Mouse (Mus musculus) c-Kit-negative CD71-positive TER-119-positive erythroid progenitor cells, embryonic 14.5 days (primary cell): ENCODE results near the gene Apbb2.

Source experiments
- DNase-seq: peaks from one replicate; pipeline ENCODE4 v3.0.0-alpha.2; 2013; ENCODE audit warnings: low read depth, low spot score

Apbb2 gene

DNA sequence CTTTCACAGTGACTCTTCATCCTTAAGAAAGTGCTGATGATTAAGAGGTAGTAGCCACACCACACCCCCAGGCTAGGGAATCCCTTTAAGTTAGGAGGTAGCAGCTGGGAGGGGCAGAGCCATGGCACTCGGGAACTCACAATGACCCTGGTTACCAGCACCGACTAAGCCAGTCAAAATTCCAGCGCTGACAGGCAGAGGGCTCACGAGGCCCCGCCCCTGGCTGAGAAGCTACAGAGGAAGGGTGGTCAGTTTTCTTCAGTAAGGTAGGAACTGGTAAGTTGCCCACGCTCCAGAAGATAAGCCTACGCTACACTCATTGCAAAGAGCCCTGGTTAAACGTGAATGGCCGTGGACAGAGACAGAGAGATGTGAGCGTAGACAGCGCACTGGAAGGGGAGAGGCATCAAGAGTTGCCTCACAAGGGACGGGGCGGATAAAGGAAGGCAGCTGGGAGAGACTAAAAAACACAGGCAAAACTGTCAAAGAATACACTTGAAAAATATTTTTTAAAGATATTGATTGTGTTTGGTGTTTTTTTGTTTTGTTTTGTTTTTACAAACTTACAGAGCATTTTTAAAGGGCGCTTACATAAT lies 100.1 kb downstream of the Apbb2 start:
- no peak for DNase-seq

DNA sequence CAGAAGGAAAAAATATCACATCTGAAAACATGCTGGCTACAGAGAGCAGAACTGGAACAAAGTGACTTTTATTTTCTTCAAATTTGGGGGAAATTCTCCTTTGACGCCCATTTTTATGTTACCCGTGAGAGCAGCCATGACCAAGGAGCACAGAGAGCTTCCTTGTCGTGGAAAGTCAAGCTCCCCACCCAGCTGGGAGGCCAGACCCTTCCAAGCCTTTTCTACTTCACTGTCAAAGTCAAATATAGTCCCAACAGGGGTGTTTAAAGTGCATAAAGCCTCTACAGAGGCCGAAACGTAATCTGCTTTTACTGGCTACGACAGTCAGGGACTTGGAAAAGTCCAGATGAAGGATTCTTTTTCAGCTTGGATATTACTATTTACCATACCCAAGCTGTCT lies 101.1 kb downstream of the Apbb2 start:
- no peak for DNase-seq

DNA sequence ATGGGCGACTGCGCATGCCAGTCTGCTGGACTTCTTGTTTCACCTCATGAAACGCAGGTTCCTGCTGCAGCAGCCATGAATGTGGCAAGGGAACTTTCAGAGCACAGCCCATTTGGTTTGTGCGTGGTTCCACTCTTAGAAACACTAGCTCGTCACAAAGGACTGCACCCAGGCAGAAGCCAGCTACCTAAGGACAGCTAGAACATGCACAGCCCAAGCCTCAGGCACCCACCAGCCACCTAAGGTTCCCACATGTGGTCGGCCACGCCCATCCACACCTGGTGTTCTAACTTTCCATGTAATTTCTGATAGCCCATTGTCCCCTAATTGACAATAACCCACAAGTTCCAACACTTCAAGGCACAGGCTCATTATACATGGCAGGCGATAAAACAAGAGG lies 102.3 kb downstream of the Apbb2 start:
- DNase-seq, result no peak

DNA sequence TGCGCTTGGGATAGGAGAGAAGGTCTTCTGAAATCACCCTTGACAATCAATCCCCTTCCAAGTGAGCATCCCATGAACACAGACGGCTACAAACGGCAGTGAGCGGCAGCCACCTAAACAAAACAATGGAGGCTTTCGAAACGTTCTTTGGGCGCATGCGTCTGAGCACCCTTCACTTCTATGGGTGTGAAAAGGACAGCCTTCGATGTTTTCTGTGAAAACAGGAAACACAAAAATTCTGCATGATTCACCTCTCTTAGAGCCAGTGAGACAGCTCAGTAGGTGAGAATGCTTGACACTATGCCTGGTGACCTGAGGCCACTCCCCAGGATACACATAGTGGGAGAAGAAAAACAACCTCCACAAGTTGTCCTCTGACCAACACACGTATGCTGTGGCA lies 103.3 kb downstream of the Apbb2 start:
- no peak for DNase-seq

DNA sequence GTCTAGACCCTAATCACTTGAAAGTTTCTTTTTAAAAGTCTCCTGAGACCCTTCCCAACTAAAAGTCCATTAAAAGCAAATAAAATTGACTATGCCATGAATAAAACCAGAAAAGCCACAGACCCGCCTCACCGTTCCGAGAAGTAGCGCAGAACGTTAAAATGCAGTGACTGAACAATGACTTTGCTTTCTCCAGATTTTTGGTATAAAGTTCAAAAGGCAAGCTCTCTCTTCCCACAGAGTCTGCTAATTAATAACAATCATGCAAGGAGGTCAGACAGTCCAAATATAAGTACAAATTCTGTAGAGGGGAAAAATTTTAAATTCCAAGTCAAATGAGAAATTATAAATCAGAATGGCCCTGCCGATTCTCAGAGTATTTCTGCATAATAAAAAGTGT lies 103.9 kb downstream of the Apbb2 start:
- DNase-seq, result no peak

DNA sequence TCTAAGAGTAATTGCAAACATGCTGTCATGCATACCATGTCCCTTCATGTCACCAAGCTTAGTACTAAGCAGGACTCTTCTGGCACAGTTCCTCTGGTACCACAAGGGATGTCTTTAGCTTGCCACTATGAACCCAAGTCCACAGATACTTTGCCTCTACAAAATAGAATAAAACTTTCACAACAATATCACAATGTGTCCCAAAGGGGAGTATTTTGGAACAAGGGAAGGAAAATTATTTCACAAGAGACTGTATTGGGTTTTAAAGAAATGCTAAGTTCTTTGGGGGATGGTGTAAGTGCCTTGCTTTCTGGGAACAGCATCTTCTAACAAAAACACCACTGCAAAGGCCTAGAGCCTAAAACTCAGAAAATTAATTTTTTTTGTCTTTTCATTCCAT lies 105.2 kb downstream of the Apbb2 start:
- DNase-seq, result no peak

DNA sequence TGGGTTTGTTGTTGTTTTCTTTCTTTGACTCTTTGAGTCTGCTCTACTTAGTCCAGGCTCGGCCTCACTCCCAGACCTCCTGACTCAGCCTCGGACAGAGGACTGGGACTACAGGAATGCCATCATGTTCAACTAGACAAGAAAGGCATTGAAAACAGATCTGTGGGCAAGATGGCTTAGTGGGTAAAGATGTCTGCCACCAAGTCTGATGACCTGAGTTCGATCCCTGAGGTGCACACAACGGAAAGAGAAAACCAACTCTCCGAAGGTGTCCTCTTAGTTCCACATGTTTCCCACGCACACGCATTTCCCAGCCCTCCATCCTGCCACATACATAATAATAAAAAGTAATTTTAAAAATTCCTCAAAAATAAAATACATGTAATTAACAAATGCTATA lies 106.1 kb downstream of the Apbb2 start:
- no peak for DNase-seq

DNA sequence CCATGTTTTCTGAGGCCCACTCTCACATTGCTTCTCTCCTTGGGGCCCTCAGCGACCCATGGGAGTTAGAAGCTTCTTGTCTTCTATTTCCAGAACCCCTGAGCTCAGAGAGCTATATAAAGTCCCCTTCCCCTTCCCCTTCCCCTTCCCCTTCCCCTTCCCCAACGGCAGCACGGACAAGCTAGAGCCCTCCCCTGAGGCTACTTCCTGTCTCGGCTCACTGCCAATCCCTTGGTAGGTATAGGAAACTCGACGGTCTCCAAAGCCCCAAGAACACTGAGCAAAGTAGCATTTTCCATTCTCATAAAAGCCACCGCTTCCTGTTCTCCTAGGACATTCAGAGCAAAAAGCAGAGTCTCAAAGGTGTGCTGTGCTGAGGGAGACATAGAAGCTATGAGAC lies 107.9 kb downstream of the Apbb2 start:
- no peak for DNase-seq

DNA sequence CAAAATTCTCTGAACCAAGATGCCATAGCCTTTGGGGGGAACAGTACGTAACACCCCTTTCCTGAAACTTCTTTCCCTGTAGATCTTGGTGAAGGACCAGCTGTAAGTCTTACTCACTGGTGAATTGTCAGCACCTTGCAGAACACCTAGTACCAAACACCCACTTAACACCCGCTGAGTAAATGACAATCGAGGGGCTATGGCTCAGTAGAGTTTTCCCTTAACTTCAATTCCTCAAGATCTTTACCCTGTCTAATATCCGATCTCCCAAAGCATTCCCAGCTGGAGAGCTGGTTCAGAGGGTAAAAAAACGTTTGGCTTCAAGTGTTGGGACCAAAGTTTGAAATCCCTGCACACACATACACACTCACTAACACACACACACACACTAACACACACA lies 109.4 kb downstream of the Apbb2 start:
- no peak for DNase-seq

DNA sequence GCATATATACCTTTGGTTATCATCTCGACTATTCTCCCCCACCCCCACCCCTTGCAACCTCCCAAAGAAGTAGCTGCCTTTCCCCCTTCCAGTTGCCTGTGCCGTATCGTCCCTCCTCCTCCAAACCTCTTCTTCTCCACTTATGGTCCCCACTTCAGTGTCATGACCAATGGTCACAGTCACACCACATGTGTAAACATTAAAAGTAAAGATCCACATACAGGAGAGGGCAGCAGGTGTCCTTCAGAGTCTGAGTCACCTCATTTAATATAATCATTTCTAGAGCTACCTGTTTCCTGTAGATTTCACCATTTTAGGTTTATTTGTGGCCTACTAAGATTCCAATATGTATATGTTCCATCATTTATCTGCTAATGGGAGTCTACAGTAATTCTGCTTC lies 113.0 kb downstream of the Apbb2 start:
- no peak for DNase-seq

DNA sequence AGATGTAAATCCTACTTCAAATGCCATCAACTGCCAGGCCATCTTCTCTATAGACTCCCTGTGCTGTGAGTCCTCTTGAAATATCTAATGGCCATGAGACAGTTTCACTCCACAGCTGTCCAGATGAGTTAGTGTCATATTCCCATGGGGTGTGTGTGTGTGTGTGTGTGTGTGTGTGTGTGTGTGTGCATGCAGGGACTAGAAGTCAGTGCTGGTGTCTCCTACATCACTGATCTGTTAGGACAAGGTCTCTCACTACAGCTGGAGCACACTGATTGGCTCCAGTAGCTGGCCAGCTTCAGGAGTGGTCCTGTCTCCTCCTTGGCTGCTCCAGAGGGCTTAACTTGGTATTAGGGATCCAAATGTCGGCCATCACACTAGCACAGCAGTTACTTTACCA lies 113.5 kb downstream of the Apbb2 start:
- no peak for DNase-seq

DNA sequence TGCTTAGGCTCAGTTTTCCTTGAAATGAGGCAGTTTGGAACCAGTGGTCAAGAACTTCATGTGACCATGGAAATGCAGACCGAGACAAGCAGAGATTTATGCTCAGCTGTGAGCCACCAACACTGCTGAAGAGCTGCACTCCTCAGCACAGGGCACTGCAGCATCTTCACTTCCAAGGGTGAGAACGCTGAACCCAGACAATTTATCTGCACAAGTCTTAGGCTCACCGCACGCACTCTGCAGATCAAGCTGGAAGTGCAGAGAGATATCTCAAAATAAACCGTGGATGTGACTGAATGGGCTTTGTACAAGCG lies 114.2 kb downstream of the Apbb2 start:
- DNase-seq, result no peak

DNA sequence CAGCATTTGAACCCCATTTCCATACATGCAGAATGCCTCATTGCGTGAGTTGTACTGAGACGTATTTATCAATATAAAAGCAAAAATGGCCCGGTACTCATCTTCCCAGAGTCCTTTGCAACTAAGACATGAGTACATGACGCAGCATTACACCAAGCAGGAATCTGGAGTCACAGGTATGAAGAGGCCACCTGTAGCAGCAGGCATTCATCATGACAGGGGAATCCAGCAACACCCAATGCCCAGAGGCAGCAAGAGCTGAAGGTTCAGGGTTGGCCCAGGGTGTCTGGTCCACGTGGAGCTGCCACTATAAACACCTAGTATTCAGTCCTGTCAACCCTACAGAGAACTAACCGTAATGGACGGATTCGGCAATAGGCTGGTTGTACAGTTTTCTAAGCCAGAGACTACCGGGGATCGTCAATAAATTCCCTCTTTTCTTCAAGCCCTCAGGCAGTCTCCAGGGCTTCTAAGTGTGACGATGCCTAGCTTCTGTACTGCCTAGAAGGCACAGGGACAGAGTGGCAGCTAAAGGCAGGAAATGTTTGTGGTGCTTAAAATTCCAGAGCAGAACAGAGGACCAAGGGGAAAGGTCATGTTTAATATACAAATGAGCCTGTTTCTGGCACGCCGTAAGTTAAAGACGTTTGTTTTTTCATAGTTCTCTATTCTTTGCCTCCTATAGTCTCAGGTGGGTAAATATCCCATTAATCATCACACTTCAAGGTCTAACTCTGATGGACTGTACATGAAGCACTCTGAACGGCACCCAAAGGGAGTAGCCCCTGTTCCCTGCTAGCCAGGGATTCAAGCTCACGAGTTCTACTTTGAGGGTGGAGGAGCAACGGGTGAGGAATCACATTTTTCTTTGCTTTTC lies 114.8 kb downstream of the Apbb2 start:
- DNase-seq, result no peak

DNA sequence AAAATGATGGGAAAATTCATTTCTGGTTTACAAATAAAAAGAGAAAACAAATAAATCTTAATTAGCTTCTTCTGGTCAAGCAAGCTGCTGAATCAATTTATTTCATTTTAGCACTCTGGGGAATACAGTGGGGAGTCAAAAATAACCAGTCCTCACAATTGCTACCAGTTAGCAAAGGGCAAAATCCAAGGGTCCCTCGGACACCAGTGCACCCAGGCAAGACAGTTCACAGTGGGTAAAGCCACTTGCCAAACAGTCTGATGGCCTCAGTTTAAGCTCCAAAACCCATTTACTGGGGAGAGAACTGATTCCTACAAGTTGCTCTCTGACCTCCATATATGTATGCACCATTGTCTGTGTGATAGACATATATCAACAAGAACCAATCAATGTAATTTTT lies 115.6 kb downstream of the Apbb2 start:
- DNase-seq, result no peak

DNA sequence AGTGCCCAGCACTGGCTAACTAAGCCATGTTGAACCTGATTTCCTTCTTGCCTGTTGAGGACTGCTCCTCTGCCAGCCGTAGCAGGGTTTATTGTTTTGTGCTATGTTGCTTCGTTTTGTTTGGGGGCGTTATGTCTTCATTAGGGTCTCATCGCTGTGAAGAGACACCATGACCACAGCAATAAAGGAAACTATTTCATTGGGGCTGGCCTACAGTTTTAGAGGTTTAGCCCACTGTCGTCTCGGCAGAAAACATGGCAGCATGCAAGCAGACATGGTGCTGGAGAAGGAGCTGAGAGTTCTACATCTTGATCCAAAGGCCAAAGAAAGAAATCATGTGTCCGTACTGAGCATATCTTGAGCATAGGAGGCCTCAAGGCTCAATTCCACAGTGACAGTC lies 119.0 kb downstream of the Apbb2 start:
- no peak for DNase-seq

DNA sequence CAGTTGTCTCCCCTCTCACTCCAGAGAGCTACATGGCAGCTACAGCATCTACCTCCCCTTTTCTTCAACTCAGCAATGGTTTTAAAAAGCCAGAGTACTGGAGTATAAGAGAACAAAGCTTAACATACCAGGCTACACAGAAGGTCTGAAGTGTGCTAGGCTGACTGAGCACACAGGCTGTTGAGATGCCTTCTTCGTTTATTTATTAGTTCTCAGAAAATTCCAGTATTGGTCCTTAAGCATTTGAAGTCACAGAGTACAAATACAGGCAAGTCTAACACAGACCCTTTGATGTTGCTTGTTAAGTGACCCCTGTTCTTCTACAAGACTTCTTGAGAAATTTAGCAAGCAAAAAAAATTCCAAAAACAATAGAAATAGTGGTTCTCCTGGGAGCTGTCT lies 120.4 kb downstream of the Apbb2 start:
- no peak for DNase-seq

DNA sequence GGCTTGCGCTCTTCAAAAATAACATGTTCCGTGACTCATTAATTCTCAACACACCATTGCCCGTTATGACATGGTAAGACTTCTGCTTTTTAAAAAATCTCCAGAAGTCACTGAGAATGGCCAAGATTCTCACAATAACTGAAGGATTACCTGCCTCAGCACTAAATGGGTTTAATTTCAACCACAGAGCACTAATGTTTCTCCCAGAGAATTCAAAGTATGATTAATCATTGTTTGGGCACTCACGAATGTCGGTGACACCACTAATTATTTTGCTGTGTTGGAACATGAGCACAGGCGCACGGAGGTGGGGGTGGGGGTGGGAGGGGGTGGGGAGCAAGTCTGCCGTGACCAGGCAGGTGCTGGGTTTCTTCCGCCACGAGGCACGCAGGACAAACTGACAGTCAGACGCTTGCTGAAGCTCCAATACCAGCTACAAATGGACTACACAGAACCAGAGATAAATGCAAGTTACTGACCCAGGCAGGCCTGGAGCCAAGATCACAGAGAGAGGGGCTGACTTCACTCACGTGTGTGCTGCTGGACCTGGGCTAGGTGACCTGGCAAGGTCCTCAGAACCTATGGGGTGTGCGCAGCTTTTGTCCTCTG lies 121.0 kb downstream of the Apbb2 start:
- DNase-seq, result no peak

DNA sequence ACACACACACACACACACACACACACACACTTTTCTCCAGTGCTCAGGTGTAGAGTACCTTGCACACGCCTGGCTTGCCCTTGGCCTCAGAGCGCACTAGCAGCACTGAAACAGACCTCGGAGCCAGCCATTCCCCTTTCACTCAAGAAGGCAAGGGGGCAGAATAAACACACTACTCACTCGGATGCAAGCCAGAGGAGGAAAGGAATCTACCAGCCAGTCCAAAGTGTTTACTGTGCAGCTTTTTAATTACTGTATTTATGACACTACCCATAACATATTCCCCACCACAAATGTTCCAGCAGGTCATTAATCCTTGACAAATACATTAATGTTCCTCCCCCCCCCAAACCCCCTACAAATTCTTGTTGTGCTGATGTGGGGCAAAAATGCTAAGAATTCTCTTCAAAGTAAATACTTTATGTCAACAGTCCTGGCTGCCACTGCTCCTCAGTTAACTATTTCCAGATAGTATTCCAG lies 121.7 kb downstream of the Apbb2 start:
- no peak for DNase-seq

DNA sequence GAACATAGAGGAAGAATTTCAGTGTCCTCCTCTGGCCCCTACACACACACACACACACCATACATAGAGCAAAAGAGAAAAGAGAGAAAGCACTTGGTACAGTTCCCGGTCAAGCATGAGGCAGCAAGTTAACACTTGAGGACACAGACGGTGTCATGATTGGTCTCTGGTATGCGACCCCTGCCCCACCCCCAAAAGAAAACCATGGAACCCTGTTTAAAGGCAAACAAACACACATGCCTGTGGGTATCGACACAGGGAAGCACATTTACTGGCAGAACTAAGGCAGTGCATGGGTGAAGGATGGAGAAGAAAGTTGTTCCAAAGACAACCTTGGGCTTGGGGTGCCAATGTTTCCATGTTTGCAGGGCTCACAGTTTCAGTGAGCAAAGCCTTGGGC lies 123.9 kb downstream of the Apbb2 start:
- DNase-seq, result no peak

DNA sequence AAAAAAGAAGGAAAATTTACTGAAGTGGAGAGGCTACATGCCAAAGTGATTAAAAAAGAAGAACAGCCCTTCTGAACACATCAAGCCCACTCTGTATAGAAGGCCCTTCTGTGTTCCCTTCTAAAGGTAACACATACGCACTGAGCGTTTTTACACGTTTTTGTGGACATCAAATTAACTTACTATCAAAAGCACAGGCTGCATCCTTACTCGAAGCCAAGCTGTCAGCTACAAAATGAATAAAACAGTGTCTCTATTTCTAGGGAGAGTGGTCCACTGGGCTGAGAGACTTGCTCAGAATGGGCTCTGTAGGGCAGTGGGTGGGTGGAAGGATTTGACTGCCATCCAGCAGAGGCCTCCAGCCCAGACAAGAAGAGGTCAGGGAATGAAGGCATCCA lies 126.0 kb downstream of the Apbb2 start:
- no peak for DNase-seq

DNA sequence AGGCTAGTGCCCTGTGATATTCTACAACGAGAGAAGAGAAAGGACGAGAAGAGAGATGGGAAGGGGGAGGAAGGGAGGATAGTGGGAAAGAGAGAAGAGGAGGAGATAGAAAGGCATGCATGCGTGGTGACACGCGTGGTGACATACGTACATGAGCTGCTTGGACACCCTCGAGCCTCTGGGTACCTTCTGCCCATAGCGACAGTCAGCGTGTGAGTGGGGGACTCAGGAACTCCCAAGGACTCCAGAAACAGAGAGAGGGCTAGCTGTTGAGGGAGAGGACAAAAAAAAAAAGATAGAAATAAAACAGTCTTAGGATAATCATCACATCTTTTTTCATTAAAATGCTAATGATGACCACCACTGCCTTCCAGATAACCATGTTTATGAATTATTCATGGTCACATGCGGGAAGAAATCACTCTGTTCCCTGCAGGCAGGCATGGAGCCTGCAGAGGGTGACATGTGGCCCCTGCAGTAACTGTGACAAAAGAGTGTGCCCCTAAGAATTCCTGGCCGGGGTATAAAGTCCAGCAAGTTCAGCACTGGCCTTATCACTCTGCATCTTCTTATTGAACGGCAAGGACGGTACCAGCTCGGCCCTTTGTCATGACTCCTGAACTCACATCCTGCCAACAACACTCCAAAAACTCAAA lies 126.5 kb downstream of the Apbb2 start:
- no peak for DNase-seq

DNA sequence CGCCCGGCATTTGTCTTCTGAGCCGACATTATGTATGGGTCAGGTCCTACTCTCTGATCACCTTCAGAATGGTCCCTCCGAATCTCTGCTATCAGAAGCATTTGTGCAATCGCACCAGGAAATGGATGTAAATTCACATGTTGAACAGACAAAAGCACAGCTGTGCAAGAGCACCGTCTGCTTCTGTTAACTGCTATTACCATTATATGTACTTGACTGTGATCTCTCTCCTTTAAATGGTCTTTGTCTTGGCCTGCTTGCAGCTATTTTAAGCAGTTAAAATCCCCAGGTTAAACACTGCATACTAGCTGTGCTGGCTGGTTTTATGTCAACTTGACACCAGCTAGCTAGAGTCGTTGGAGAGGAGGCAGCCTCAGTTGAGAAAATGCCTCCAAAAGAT lies 132.6 kb downstream of the Apbb2 start:
- DNase-seq, result no peak

DNA sequence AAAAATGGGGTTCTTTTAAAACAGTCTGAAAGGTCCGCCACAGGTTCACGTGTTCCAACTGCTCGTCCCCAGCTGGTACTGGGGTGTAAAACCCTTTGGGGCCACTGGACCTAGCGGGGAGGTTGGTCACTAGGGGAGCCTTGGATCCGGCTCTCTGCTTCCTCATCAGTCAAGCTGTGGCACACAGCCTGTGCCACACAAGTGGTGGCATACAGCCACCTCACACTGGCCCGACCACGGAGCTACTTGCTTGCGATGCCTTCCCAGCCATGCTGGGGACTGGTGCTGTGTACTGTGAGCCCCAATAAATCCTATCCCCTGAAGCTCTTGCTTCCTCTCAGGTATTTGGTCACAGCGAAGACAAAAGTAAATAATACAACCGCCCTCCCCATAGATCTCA lies 142.3 kb downstream of the Apbb2 start:
- DNase-seq, result no peak
